Mouse (Mus musculus) intestine, postnatal 0 days (tissue): ENCODE measurements at regions not wholly inside any gene's neighbourhood (a gene's known extent, or its start where the extent isn't known, plus 50 kb on each side); places are given as distances from the start of the nearest gene placed in this dataset.

Source experiments
- ATAC-seq: fragments of 200-750 bp; cut with Nextera tagmentation; 2 replicates; pipeline ENCODE4 v1.8.0; 2017; ENCODE audit warnings: mild to moderate bottlenecking, moderate TSS enrichment, moderate library complexity
- H3K27ac ChIP-seq: fragments of 300-500 bp; sonication (generic); 2 replicates; pipeline ENCODE4 v1.5.1; 2014; ENCODE audit warnings: mild to moderate bottlenecking, low read depth, low read length, moderate library complexity
- H3K27me3 ChIP-seq: fragments of 300-500 bp; sonication (generic); replicated peaks from 2 replicates; pipeline ENCODE4 v1.6.1; 2014; ENCODE audit warnings: low read length, mixed read lengths; ENCODE audit not compliant: control insufficient read depth, insufficient read depth
- H3K36me3 ChIP-seq: fragments of 300-500 bp; sonication (generic); 2 replicates; pipeline ENCODE4 v1.6.1; 2014; ENCODE audit warnings: mild to moderate bottlenecking, moderate library complexity; ENCODE audit not compliant: control insufficient read depth, insufficient read depth
- H3K4me1 ChIP-seq: fragments of 300-500 bp; sonication (generic); replicated peaks from 2 replicates; pipeline ENCODE4 v1.6.1; 2014; ENCODE audit warnings: antibody characterized with exemption, low read length, mixed read lengths; ENCODE audit not compliant: control insufficient read depth, insufficient read depth
- H3K4me2 ChIP-seq: fragments of 300-500 bp; sonication (generic); replicated peaks from 2 replicates; pipeline ENCODE4 v1.6.1; 2014; ENCODE audit warnings: low read depth, mild to moderate bottlenecking, moderate library complexity
- H3K4me3 ChIP-seq: fragments of 300-500 bp; sonication (generic); 2 replicates; pipeline ENCODE4 v1.5.1; 2014; ENCODE audit warnings: low read depth, low read length
- H3K9ac ChIP-seq: fragments of 300-500 bp; sonication (generic); 2 replicates; pipeline ENCODE4 v1.6.1; 2014; ENCODE audit warnings: mild to moderate bottlenecking, low read depth, low read length
- H3K9me3 ChIP-seq: fragments of 300-500 bp; sonication (generic); 2 replicates; pipeline ENCODE4 v1.6.1; 2016; ENCODE audit warnings: mixed run types; ENCODE audit not compliant: control insufficient read depth
- CTCF ChIP-seq: sonication (generic); IDR thresholded peaks from 2 replicates; pipeline ENCODE4 v1.5.1; 2016; ENCODE audit warnings: low read depth, mild to moderate bottlenecking, control low read depth, antibody characterized with exemption, moderate library complexity
- WGBS: fragments of 180-500 bp; shearing (Covaris S2); extraction: QIAGEN DNeasy Blood & Tissue Kit; methylation state at CpG from one replicate; pipeline ENCODE4 v1.1.7; 2014; 5-methylcytosine and 5-hydroxymethylcytosine counted together

GRCm38 (mm10) chr12:112344285-112344684, 145.0 kb upstream of the A530016L24Rik start:
- Histone ChIP-seq H3K36me3 (no peaks in the 10 kb centered on the region), H3K27me3 (no peaks in the 10 kb centered on the region), H3K9me3 (no peaks in the 10 kb centered on the region), H3K27ac (no peak overlapping the region), H3K9ac (no peak overlapping the region), H3K4me2 (no peak overlapping the region), H3K4me3 (no peak overlapping the region), H3K4me1 (peaks cover 8% of the 10 kb centered on the region; the same call in 1 of the 2 replicates)
- ATAC-seq: no peak
- WGBS: 71% methylated on average over 10 of the region's 10 CpGs
- no peak for TF ChIP-seq CTCF

- no peak for ATAC-seq
- WGBS: 64% methylated on average over 5 of the region's 5 CpGs
- TF ChIP-seq CTCF: no peak
These were observed 143.5 kb upstream of the A530016L24Rik start for GRCm38 (mm10) chr12:112345797-112346196.

GRCm38 (mm10) chr12:112348116-112348515, 141.1 kb upstream of the A530016L24Rik start:
- no peaks in the 10 kb centered on the region for H3K27me3 ChIP-seq
- H3K27ac ChIP-seq: no peak overlapping the region
- no peak overlapping the region for H3K4me2 ChIP-seq
- no peak overlapping the region for H3K4me3 ChIP-seq
- no peaks in the 10 kb centered on the region for H3K9me3 ChIP-seq
- ATAC-seq: no peak
- no peaks in the 10 kb centered on the region for H3K4me1 ChIP-seq
- WGBS: 93% methylated on average over 9 of the region's 9 CpGs
- TF ChIP-seq CTCF: no peak
- H3K9ac ChIP-seq: no peak overlapping the region
- no peaks in the 10 kb centered on the region for H3K36me3 ChIP-seq

More at GRCm38 (mm10) chr12:112345797-112346196, 143.5 kb upstream of the A530016L24Rik start:
- H3K9ac ChIP-seq: no peak overlapping the region
- no peak overlapping the region for H3K27ac ChIP-seq
- H3K36me3 ChIP-seq: no peaks in the 10 kb centered on the region
- H3K27me3 ChIP-seq: no peaks in the 10 kb centered on the region
- H3K4me2 ChIP-seq: no peak overlapping the region
- no peak overlapping the region for H3K4me3 ChIP-seq
- 0 out of 2 replicates have a peak, but pooled peaks cover 4% of the 10 kb centered on the region for H3K4me1 ChIP-seq
- no peaks in the 10 kb centered on the region for H3K9me3 ChIP-seq

- Histone ChIP-seq H3K4me2 (no peak overlapping the region), H3K4me1 (no peaks in the 10 kb centered on the region), H3K9ac (no peak overlapping the region), H3K27me3 (no peaks in the 10 kb centered on the region), H3K27ac (no peak overlapping the region), H3K36me3 (no peaks in the 10 kb centered on the region), H3K9me3 (no peaks in the 10 kb centered on the region), H3K4me3 (no peak overlapping the region)
- 63% methylated on average over 17 of the region's 17 CpGs for WGBS
- no peak for TF ChIP-seq CTCF
- no peak for ATAC-seq
These were observed 139.5 kb upstream of the A530016L24Rik start for GRCm38 (mm10) chr12:112349676-112350318.

- no peak overlapping the region for H3K4me2 ChIP-seq
- no peak overlapping the region for H3K27ac ChIP-seq
- WGBS: 49% methylated on average over 9 of the region's 9 CpGs
- H3K36me3 ChIP-seq: no peaks in the 10 kb centered on the region
- ATAC-seq: no peak
- H3K4me3 ChIP-seq: no peak overlapping the region
- no peak overlapping the region for H3K9ac ChIP-seq
- no peaks in the 10 kb centered on the region for H3K9me3 ChIP-seq
- H3K4me1 ChIP-seq: no peaks in the 10 kb centered on the region
- no peaks in the 10 kb centered on the region for H3K27me3 ChIP-seq
- no peak for TF ChIP-seq CTCF
These were observed 138.5 kb upstream of the A530016L24Rik start for GRCm38 (mm10) chr12:112350733-112351132.

GRCm38 (mm10) chr12:112363349-112363748, 125.9 kb upstream of the A530016L24Rik start:
- no peak overlapping the region for H3K4me3 ChIP-seq
- no peak overlapping the region for H3K9ac ChIP-seq
- no peak for TF ChIP-seq CTCF
- no peak overlapping the region for H3K4me2 ChIP-seq
- ATAC-seq: no peak
- 77% methylated on average over 3 of the region's 3 CpGs for WGBS
- no peaks in the 10 kb centered on the region for H3K36me3 ChIP-seq
- no peak overlapping the region for H3K27ac ChIP-seq
- no peaks in the 10 kb centered on the region for H3K27me3 ChIP-seq
- no peaks in the 10 kb centered on the region for H3K4me1 ChIP-seq
- 0 out of 2 replicates have a peak, but pooled peaks cover 5% of the 10 kb centered on the region for H3K9me3 ChIP-seq
